In genomic region chr6:86473077-86473476, GRCm38 (mm10) we compare ENCODE assay signal across 9 mouse cellular contexts. TPM values are rescaled to one million over a fixed set of nuclear protein-coding genes. Genes with fewer than 3 reads are reported as not detected.
DNase-seq lines count a peak whose midpoint lies in the region; ATAC-seq lines count a peak whose summit lies in the region.
"Had no signal": no experiment of that assay in that cellular context is flagged by ENCODE, and none has a peak within 500 bp of the region (broad histone marks: within the 10 kb centered on the region; RNA-seq: fewer than 3 reads in every experiment).

No protein-coding gene starts in this region.

- H3K9me3 ChIP-seq in forebrain, embryonic 10.5 days = no peaks in the 10 kb centered on the region
- H3K9me3 ChIP-seq in kidney, embryonic 16.5 days (ENCODE audit: low read length) = no peaks in the 10 kb centered on the region
- H3K9me3 ChIP-seq in neural tube, embryonic 14.5 days (ENCODE audit: control insufficient read depth, low read length) = no peaks in the 10 kb centered on the region

- 61% methylated on average over 7 of the region's 7 CpGs for WGBS in forebrain, embryonic 10.5 days
- whole genome bisulfite sequencing in kidney, embryonic 16.5 days = 48% methylated on average over 7 of the region's 7 CpGs
- 69% methylated on average over 7 of the region's 7 CpGs for WGBS in neural tube, embryonic 14.5 days

- peak overlapping the region; percentile 77 for H3K9ac ChIP-seq in kidney, embryonic 16.5 days (replicated peaks; ENCODE audit: low read length)
- H3K9ac ChIP-seq in neural tube, embryonic 14.5 days (replicated peaks; ENCODE audit: low read depth, low read length) = peak overlapping the region; percentile 51

- no peak for ATAC-seq in kidney, embryonic 16.5 days (ENCODE audit: low FRiP score, low TSS enrichment)
- 0 out of 2 replicates have a peak, but pooled peaks have one; percentile 0 for ATAC-seq in neural tube, embryonic 14.5 days (ENCODE audit: low read depth)

- H3K36me3 ChIP-seq in forebrain, embryonic 10.5 days (replicated peaks) = peaks cover 27% of the 10 kb centered on the region
- H3K36me3 ChIP-seq in kidney, embryonic 16.5 days (ENCODE audit: insufficient read depth, low read length) = no peaks in the 10 kb centered on the region; the same call in 1 of the 2 replicates
- H3K36me3 ChIP-seq in neural tube, embryonic 14.5 days (ENCODE audit: control insufficient read depth, insufficient read depth, low read length) = no peaks in the 10 kb centered on the region

- peak overlapping the region; percentile 93 for H3K27ac ChIP-seq in forebrain, embryonic 10.5 days
- peak overlapping the region; percentile 97 for H3K27ac ChIP-seq in kidney, embryonic 16.5 days (ENCODE audit: low read length)
- peak overlapping the region; percentile 96 for H3K27ac ChIP-seq in neural tube, embryonic 14.5 days (ENCODE audit: low read depth, low read length)

- no peaks in the 10 kb centered on the region for H3K27me3 ChIP-seq in forebrain, embryonic 10.5 days (ENCODE audit: poor library complexity, severe bottlenecking)
- no peaks in the 10 kb centered on the region for H3K27me3 ChIP-seq in kidney, embryonic 16.5 days (ENCODE audit: insufficient read depth, low read length)
- no peaks in the 10 kb centered on the region for H3K27me3 ChIP-seq in neural tube, embryonic 14.5 days (ENCODE audit: control insufficient read depth, insufficient read depth, low read length)

- DNase-seq in layer of hippocampus, postnatal 10 days (ENCODE audit: low spot score in 2 of 2) = peak; percentile 14 to 27
- DNase-seq in layer of hippocampus, postnatal 36 days = no peak
- peak; percentile 20 for DNase-seq in MEL-GATA-1-ER (ENCODE audit: extremely low read depth, low read depth)
- DNase-seq in forebrain, embryonic 10.5 days (ENCODE audit: extremely low spot score, low spot score) = peak; percentile 49
- no peak for DNase-seq in adrenal gland, postnatal 4 days (ENCODE audit: low spot score in 2 of 2)
- DNase-seq in ovary, adult 18-20 months (ENCODE audit: low spot score) = no peak

- H3K4me1 ChIP-seq in forebrain, embryonic 10.5 days = peaks cover 36% of the 10 kb centered on the region
- peaks cover 36% of the 10 kb centered on the region for H3K4me1 ChIP-seq in kidney, embryonic 16.5 days (ENCODE audit: insufficient read depth, low read length)
- H3K4me1 ChIP-seq in neural tube, embryonic 14.5 days (ENCODE audit: control insufficient read depth, insufficient read depth, low read length) = peaks cover 9% of the 10 kb centered on the region

- H3K4me2 ChIP-seq in kidney, embryonic 16.5 days (replicated peaks; ENCODE audit: low read depth, low read length) = peak overlapping the region; percentile 63
- peak overlapping the region; percentile 61 for H3K4me2 ChIP-seq in neural tube, embryonic 14.5 days (ENCODE audit: low read depth, low read length)

- H3K4me3 ChIP-seq in forebrain, embryonic 10.5 days = peak overlapping the region; percentile 50
- peak overlapping the region; percentile 52 for H3K4me3 ChIP-seq in kidney, embryonic 16.5 days (ENCODE audit: low read length)
- H3K4me3 ChIP-seq in neural tube, embryonic 14.5 days (ENCODE audit: low read depth, low read length) = peak overlapping the region; percentile 35

RNA-seq across cellular contexts. Expression of gene C87436, which starts 34.9 kb away (rescaled TPM):
- total RNA-seq in layer of hippocampus, postnatal 10 days (2021) = 10 to 100 TPM; 13.6 to 15.9 TPM
- total RNA-seq in layer of hippocampus, postnatal 36 days (2021) = 10 to 100 TPM; 16.4 to 16.5 TPM
- 24.4 and 25.5 TPM in 2 replicates for polyA plus RNA-seq in forebrain, embryonic 10.5 days (2016; fragmentation: Nextera tagmentation; extraction: Ambion mirVana)
- polyA plus RNA-seq in kidney, embryonic 16.5 days (2015; fragmentation: Nextera tagmentation; extraction: Ambion mirVana) = 22.0 and 28.4 TPM in 2 replicates
- 21.9 and 27.2 TPM in 2 replicates for polyA plus RNA-seq in neural tube, embryonic 14.5 days (2014; fragmentation: Nextera tagmentation; extraction: Ambion mirVana)
- 10 to 100 TPM; 17.6 to 19.1 TPM for total RNA-seq in adrenal gland, postnatal 4 days (2021)

RNA-seq across cellular contexts. Expression of gene Gm44790, which starts 46.6 kb away (rescaled TPM):
- total RNA-seq in layer of hippocampus, postnatal 10 days (2021) = not detected
- under 1 TPM in 1 of 2 experiments, not detected in 1; 0.88 TPM for total RNA-seq in layer of hippocampus, postnatal 36 days (2021)
- polyA plus RNA-seq in forebrain, embryonic 10.5 days (2016; fragmentation: Nextera tagmentation; extraction: Ambion mirVana) = 0.83 TPM in 1 of 2 replicates, not detected in the other
- 0.80 TPM in 1 of 2 replicates, not detected in the other for polyA plus RNA-seq in kidney, embryonic 16.5 days (2015; fragmentation: Nextera tagmentation; extraction: Ambion mirVana)
- polyA plus RNA-seq in neural tube, embryonic 14.5 days (2014; fragmentation: Nextera tagmentation; extraction: Ambion mirVana) = 1.9 TPM in 1 of 2 replicates, not detected in the other
- 1 to 10 TPM in 1 of 2 experiments, not detected in 1; 2.1 TPM for total RNA-seq in adrenal gland, postnatal 4 days (2021)
- total RNA-seq: common myeloid progenitor, adult 5-6 weeks had no signal

RNA-seq across cellular contexts. Expression of gene Pcbp1, which starts 53.0 kb away (rescaled TPM):
- total RNA-seq in layer of hippocampus, postnatal 10 days (2021) = 100 to 1,000 TPM; 159 to 184 TPM
- total RNA-seq in layer of hippocampus, postnatal 36 days (2021) = 100 to 1,000 TPM; 177 to 186 TPM
- 305 and 358 TPM in 2 replicates for polyA plus RNA-seq in forebrain, embryonic 10.5 days (2016; fragmentation: Nextera tagmentation; extraction: Ambion mirVana)
- polyA plus RNA-seq in kidney, embryonic 16.5 days (2015; fragmentation: Nextera tagmentation; extraction: Ambion mirVana) = 195 and 234 TPM in 2 replicates
- 238 and 312 TPM in 2 replicates for polyA plus RNA-seq in neural tube, embryonic 14.5 days (2014; fragmentation: Nextera tagmentation; extraction: Ambion mirVana)
- total RNA-seq in adrenal gland, postnatal 4 days (2021) = 100 to 1,000 TPM; 273 to 288 TPM

Comparison
In these comparisons a context has a peak if more than half of its experiments do, and no peak if none do; other contexts are left out.
1. DNase-seq: peak in layer of hippocampus, postnatal 10 days (2 of 2), MEL-GATA-1-ER (single experiment) and forebrain, embryonic 10.5 days (single experiment); none in layer of hippocampus, postnatal 36 days (0 of 2), adrenal gland, postnatal 4 days (0 of 2) and ovary, adult 18-20 months (single experiment).
2. Peak in every context shown above with its lines, with median percentiles within 50 percentile points of each other: H3K27ac ChIP-seq and H3K4me3 ChIP-seq.